Mouse (Mus musculus): ENCODE data around the gene Tgm5. TPM values are rescaled to one million over a fixed set of nuclear protein-coding genes. Genes with fewer than 3 reads are reported as not detected.
"Not testable (repeated sequence)": the region's sequence is repeated elsewhere in the genome, so short reads cannot be mapped to it uniquely, and the experiment has no call there.

The Tgm5 gene
- polyA plus RNA-seq, 1 experiment from 2014 or later = not detected

DNA sequence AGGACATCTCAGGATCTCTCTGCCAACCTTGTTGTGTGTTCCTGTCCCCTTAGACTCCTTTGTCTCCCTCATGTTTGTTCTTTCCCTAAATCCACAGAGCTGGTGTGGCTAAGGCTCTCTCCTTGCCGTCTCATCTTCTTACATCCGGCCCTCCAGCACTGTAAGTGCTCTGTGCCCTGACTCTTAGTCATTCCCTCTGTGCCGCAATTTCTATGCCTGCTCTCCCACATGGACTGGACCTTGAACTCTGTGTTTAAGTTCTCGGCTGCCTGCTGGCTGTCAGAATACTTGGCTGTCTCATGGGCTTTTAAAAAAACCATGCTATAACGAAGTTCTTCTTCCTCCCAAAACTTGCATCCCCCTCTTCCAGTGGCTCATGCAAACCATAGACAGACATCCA lies 62.7 kb downstream of the Tgm5 start:
- Histone ChIP-seq H3K36me3 (peaks cover 3% of the 10 kb centered on the region), H3K27me3 (ENCODE audit: insufficient read depth, poor library complexity, severe bottlenecking) (no peaks in the 10 kb centered on the region), H3K9me3 (no peaks in the 10 kb centered on the region; the same call in 1 of the 2 replicates), H3K4me3 (no peak overlapping the region), H3K4me1 (replicated peaks) (no peaks in the 10 kb centered on the region), H3K27ac (no peak overlapping the region)
- no peak for DNase-seq (ENCODE audit: low spot score)
- WGBS = 74% methylated on average over 5 of the region's 5 CpGs

DNA sequence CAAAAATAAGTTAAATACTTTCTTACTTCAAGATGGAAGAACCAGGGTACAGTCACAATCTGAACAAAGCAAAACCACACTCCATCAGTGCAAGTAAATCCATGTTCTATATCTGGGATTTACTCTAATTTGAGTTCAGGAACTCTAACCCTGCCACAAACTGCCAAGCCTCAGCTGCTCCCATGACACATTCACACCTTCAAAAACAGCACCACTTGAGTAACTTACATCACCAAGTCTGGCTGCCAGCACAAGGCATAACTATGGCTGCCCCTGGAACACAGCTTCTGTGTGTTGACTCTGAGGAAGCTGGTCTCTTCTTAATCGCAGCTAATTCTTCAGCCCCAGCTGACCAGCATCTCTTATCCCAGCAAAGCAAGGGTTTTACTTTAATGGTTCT lies 68.5 kb downstream of the Tgm5 start:
- Histone ChIP-seq H3K4me3 (no peak overlapping the region), H3K4me1 (replicated peaks) (no peaks in the 10 kb centered on the region), H3K27me3 (ENCODE audit: insufficient read depth, poor library complexity, severe bottlenecking) (no peaks in the 10 kb centered on the region), H3K9me3 (peaks cover 3% of the 10 kb centered on the region; the same call in 1 of the 2 replicates), H3K36me3 (peaks cover 51% of the 10 kb centered on the region), H3K27ac (no peak overlapping the region)
- 86% methylated on average over 1 of the region's 1 CpGs for WGBS
- DNase-seq (ENCODE audit: low spot score) = no peak

DNA sequence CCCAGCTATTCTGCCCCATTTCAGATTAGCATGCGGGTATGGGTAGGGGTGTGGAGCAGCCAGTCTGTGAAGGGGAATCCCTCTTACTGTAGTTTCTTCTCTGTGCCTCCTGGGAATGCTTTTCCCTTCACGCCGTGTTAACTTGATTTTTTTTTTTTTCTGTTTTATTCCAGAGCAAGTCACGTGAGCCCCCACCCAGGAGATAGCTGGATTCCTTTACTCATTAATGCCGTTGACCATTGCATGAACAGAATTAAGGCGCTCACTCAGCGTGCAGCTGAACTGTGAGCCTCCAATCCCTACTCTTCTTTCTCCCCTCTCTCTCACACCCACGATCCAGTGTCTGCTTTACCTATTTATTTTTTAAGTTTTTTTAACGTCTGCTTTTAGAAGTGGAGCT lies 69.4 kb downstream of the Tgm5 start:
- H3K27ac ChIP-seq = no peak overlapping the region
- 86% methylated on average over 9 of the region's 9 CpGs for WGBS
- no peak overlapping the region for H3K4me3 ChIP-seq
- H3K27me3 ChIP-seq (ENCODE audit: insufficient read depth, poor library complexity, severe bottlenecking) = no peaks in the 10 kb centered on the region
- peaks cover 60% of the 10 kb centered on the region for H3K36me3 ChIP-seq
- H3K4me1 ChIP-seq (replicated peaks) = no peaks in the 10 kb centered on the region
- DNase-seq (ENCODE audit: low spot score) = no peak
- peaks cover 3% of the 10 kb centered on the region; the same call in 1 of the 2 replicates for H3K9me3 ChIP-seq

DNA sequence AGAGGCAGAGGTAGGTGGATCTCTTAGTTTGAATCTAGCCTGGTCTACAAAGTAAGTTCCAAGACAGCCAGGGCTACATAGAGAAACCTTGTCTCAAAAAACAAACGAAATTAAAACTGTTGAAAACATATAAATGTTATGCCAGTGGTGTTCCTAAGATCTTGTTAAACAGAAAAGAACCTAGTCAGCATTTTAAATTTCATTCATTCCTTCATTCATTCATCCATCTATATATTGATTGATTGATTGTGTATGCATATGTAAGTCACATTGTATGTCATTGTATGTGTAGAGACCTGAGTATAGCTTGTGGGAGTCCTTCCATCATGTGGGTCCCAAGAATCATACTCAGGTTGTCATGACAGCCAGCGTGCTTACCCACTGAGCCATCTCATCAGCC lies 70.1 kb downstream of the Tgm5 start:
- no peaks in the 10 kb centered on the region for H3K27me3 ChIP-seq (ENCODE audit: insufficient read depth, poor library complexity, severe bottlenecking)
- H3K27ac ChIP-seq = no peak overlapping the region
- 90% methylated on average over 2 of the region's 2 CpGs for WGBS
- H3K4me3 ChIP-seq = no peak overlapping the region
- H3K9me3 ChIP-seq = peaks cover 3% of the 10 kb centered on the region; the same call in 1 of the 2 replicates
- H3K36me3 ChIP-seq = peaks cover 64% of the 10 kb centered on the region
- no peak for DNase-seq (ENCODE audit: low spot score)
- H3K4me1 ChIP-seq (replicated peaks) = no peaks in the 10 kb centered on the region

DNA sequence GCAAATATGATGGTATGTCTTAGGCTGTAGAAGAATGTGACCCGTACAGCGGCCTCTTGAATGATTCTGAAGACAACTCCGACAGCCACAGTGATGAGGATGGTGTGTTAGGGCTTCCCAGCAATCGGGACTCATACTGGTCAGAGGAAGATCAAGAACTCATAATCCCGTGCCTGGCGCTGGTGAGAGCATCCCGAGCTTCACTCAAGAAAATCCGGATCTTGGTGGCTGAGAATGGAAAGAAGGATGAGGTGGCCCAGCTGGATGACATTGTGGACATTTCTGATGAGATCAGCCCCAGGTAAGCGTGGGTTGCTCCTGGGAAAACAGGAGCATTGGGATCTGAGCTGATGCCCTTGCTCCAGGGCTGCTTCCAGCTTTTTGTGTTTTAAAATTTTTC lies 73.0 kb downstream of the Tgm5 start:
- 94% methylated on average over 9 of the region's 9 CpGs for WGBS
- Histone ChIP-seq H3K4me1 (replicated peaks) (peaks cover 16% of the 10 kb centered on the region), H3K9me3 (peaks cover under 1% of the 10 kb centered on the region; the same call in 1 of the 2 replicates), H3K36me3 (peaks cover 58% of the 10 kb centered on the region), H3K4me3 (no peak overlapping the region), H3K27me3 (ENCODE audit: insufficient read depth, poor library complexity, severe bottlenecking) (no peaks in the 10 kb centered on the region), H3K27ac (no peak overlapping the region)
- DNase-seq (ENCODE audit: low spot score) = no peak

DNA sequence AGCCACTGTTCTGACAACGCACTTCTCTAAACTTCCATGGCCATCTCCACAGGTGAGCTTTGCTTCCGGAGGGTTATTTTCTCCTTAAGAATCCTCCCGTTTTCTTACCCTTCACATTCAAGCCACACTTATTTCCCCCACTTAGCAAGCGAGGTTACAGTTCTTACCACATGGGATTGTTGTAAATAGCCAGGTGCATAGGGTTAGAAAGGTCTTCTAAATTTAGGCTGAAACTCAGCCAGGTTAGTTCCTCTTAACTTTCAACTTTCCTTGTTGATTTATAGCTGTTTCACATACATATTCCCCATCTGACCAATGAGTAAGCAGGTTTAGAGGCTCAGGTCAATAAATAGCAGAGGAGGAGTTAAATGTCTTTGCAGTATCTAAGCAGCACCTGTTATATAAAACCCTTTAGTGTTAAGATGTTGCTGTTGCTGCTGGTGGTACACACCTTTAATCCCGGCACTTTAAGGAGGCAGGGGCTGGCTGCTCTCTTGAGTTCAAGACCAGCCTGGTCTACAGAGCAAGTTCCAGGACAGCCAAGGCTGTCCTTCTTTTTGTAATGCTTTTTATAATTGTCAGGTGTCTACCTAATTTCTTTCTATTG lies 76.5 kb downstream of the Tgm5 start:
- Histone ChIP-seq H3K4me1 (replicated peaks) (peaks cover 16% of the 10 kb centered on the region), H3K9me3 (no peaks in the 10 kb centered on the region)
- WGBS = 23% methylated on average over 5 of the region's 5 CpGs

DNA sequence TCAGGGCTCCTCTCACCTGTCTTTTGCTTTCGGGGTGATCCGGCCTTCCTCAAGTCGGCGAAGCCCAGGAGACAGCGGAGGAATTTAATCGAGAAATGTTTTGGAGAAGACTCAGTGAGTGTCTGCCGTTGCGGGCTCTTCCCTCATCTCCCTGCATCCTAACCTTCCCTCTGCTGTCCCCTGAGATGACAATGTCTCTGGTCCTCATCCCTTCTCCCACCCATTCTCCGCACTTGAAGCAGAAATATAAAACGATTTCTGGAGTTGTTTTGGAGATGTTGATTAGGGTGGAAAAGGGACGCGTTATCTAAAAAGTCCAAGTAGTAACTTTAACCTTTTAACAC lies 77.0 kb downstream of the Tgm5 start:
- Histone ChIP-seq H3K4me1 (replicated peaks) (peaks cover 16% of the 10 kb centered on the region), H3K27ac (peak overlapping the region; percentile 83), H3K36me3 (peaks cover 22% of the 10 kb centered on the region), H3K9me3 (no peaks in the 10 kb centered on the region), H3K4me3 (peak overlapping the region; percentile 84), H3K27me3 (ENCODE audit: insufficient read depth, poor library complexity, severe bottlenecking) (no peaks in the 10 kb centered on the region)
- DNase-seq (ENCODE audit: low spot score) = no peak
- WGBS = 3% methylated on average over 12 of the region's 12 CpGs

More for the DNA sequence above, 76.5 kb downstream of the Tgm5 start:
- H3K4me3 ChIP-seq = peak overlapping the region; percentile 84
- H3K27me3 ChIP-seq (ENCODE audit: insufficient read depth, poor library complexity, severe bottlenecking) = no peaks in the 10 kb centered on the region
- H3K27ac ChIP-seq = no peak overlapping the region
- H3K36me3 ChIP-seq = peaks cover 27% of the 10 kb centered on the region
- DNase-seq (ENCODE audit: low spot score) = no peak

DNA sequence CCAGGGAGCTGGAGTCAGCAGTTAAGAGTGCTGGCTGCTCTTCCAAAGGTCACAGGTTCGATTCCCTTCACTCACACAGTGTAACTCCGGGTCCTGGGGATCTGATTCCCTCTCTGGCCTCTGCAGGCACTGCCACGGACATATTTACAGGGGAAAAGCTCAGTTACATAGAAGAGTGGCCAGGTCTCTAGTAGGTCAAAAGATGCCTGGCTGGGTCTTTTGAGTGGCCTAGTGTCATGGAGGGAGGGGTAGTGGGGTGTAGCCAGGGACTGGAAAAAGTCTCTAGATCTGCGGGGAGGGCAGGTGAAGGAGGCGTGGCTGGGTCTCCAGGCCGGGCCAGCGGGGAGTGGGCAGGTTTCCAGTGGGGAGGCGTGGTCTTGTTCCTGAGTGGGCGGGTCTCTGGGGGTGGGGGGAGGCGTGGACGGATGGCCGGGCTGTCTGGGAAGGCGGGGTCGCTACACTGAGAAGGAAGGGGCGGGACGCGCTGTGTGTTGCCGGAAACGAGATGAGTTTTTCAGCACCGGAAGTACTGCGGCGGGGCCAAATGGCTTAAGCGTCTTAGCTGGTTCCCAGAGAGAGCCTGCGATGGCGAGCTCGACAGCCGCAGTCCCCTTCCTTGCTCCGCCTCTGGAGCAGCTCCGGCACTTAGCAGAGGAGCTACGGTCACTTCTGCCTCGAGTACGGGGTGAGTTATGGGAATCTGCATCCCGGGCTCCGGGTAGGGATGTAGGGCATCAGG lies 77.5 kb downstream of the Tgm5 start, which contains the start of gene Ccndbp1:
TSS of gene Ccndbp1 (plus strand) at position 479 of the 739 bp plus-strand sequence.
- Histone ChIP-seq H3K9me3 (no peaks in the 10 kb centered on the region), H3K27ac (peak within 1 kb of the TSS; percentile 83), H3K27me3 (ENCODE audit: insufficient read depth, poor library complexity, severe bottlenecking) (no peaks in the 10 kb centered on the region), H3K4me3 (peak within 1 kb of the TSS; percentile 84), H3K36me3 (peaks cover 21% of the 10 kb centered on the region), H3K4me1 (replicated peaks) (peaks cover 16% of the 10 kb centered on the region)
- 3% methylated on average over 34 of the region's 34 CpGs for WGBS
- DNase-seq (ENCODE audit: low spot score) = peak; percentile 91

DNA sequence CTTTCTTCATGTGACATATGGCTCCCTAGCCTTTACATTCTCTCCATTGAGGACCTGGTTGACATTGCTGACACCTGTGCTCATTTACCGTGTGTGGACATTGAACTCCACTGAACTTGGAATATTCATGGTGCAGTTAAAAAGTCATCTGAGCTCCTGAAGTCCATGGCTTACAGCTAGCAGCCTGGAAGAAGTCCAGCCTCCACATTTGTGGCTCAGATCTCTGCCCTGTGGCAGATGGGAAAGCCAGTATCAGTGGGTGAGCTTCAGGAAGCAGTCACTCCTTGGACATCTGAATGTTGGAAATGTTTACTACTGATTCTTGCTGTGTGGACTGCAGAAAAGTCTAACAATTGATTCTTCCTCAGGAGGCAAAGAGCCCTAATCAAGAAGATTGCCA lies 78.7 kb downstream of the Tgm5 start:
- Histone ChIP-seq H3K27me3 (ENCODE audit: insufficient read depth, poor library complexity, severe bottlenecking) (no peaks in the 10 kb centered on the region), H3K36me3 (peaks cover 12% of the 10 kb centered on the region), H3K9me3 (no peaks in the 10 kb centered on the region), H3K4me3 (no peak overlapping the region), H3K27ac (no peak overlapping the region), H3K4me1 (replicated peaks) (peaks cover 16% of the 10 kb centered on the region)
- no peak for DNase-seq (ENCODE audit: low spot score)
- WGBS = 87% methylated on average over 1 of the region's 1 CpGs

DNA sequence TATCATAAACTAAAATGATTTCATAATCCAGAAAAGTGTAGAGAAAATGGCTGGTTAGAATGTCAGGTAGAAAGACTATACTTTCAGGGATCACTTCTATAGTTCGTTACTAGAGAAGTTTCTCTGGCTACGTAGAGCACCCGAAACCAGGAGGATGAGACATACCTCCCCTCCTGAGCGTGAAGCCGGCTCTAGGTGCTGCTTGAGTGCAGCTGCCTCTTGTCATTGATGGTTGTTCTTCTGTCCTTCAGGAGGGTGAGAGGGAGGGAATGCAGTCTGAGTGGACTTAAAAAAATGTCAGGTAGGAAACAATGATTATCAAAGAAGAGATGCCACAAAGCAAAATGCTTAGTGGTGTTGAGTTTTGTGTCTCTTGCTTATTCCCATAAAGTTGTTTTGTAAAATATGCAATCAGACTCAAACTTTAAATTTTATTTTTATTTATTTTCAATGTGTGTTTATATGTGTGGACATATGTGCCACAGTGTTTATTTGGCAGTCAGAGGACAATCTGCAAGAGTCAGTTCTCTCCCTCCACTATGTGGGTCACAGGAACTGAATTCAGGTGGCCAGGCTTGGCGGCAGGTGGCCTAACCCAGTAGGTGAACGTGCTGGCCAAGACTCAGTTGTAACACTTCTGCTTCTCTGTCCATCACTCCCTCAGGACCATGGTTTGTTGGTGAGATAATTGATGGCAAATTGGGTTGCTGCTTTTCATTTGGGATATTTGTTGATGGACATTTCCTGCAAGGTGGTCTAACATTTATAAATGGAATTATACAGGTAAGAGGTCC lies 81.4 kb downstream of the Tgm5 start:
- no peak for DNase-seq (ENCODE audit: low spot score)
- WGBS = 86% methylated on average over 7 of the region's 7 CpGs

DNA sequence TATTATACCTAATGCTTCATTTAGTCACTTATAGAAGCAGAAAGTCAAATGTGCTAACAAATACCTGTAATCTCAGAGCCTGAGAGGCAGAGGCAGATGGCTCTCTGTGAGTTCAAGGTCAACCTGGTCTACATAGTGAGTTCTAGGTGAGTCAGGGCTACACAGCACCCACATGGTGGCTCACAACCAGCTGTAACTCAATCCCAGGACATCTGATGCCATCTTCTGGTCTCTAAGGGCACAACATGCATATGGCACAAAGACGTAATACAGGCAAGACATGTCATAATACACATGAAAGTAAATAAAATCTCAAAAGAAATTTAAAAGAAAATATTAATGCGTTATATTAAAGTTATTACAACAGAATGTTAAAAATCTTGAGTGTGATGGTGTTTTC lies 82.1 kb downstream of the Tgm5 start:
- Histone ChIP-seq H3K4me3 (no peak overlapping the region), H3K4me1 (replicated peaks) (peaks cover 6% of the 10 kb centered on the region; the same call in 1 of the 2 replicates), H3K27ac (no peak overlapping the region), H3K9me3 (no peaks in the 10 kb centered on the region), H3K36me3 (no peaks in the 10 kb centered on the region), H3K27me3 (ENCODE audit: insufficient read depth, poor library complexity, severe bottlenecking) (no peaks in the 10 kb centered on the region)
- DNase-seq (ENCODE audit: low spot score) = no peak
- 70% methylated on average over 2 of the region's 2 CpGs for WGBS

More for the DNA sequence above, 81.4 kb downstream of the Tgm5 start:
- Histone ChIP-seq H3K27me3 (ENCODE audit: insufficient read depth, poor library complexity, severe bottlenecking) (no peaks in the 10 kb centered on the region), H3K4me1 (replicated peaks) (peaks cover 13% of the 10 kb centered on the region), H3K9me3 (no peaks in the 10 kb centered on the region), H3K27ac (no peak overlapping the region), H3K36me3 (no peaks in the 10 kb centered on the region), H3K4me3 (no peak overlapping the region)

DNA sequence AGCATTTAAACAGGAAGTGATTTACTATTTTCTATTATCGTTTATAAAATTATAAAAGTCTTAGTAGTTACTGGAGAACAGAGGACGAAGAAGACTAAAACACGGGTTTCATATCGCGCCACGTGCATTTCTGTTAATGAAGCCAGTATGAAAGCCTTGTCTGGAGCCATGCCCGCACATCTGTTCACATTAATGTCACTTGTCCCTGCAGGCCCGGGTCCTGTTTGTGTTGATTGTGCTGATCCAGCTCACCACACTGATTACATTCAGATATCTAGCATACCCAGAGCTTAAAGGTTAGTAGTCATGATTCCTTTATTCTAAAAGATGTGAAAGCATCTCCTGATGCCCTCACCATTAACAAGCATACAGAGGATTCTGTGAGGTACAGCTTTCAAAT lies 86.8 kb downstream of the Tgm5 start:
- no peak overlapping the region for H3K27ac ChIP-seq
- H3K4me3 ChIP-seq = no peak overlapping the region
- H3K36me3 ChIP-seq = no peaks in the 10 kb centered on the region
- no peaks in the 10 kb centered on the region for H3K9me3 ChIP-seq
- H3K27me3 ChIP-seq (ENCODE audit: insufficient read depth, poor library complexity, severe bottlenecking) = no peaks in the 10 kb centered on the region
- H3K4me1 ChIP-seq (replicated peaks) = no peaks in the 10 kb centered on the region
- 90% methylated on average over 8 of the region's 8 CpGs for WGBS
- DNase-seq (ENCODE audit: low spot score) = no peak

DNA sequence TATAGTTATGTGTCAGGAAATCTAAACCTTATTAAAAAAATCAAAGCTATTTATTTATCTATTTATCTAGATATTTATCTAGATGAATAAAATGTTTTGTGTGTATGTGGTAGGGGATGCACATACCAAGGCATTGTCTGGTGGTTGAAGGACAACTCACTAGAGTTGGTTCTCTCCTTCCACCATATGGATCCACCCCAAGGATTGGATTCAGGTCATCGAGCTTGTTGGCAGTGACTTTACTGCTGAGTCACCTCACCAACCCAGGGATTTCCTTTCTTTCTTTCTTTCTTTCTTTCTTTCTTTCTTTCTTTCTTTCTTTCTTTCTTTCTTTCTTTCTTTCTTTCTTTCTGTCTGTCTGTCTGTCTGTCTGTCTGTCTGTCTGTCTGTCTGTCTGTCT lies 89.0 kb downstream of the Tgm5 start:
- H3K36me3 ChIP-seq; DNase-seq (ENCODE audit: low spot score); H3K4me3 ChIP-seq; H3K9me3 ChIP-seq; H3K4me1 ChIP-seq (replicated peaks); H3K27ac ChIP-seq; H3K27me3 ChIP-seq (ENCODE audit: insufficient read depth, poor library complexity, severe bottlenecking): not testable (repeated sequence)
- WGBS = 79% methylated on average over 1 of the region's 1 CpGs

All from hindbrain, embryonic 10.5 days (tissue).